Mouse (Mus musculus) liver, postnatal 0 days (tissue): ENCODE results near the gene Fbxo36. TPM values are rescaled to one million over a fixed set of nuclear protein-coding genes. Genes with fewer than 3 reads are reported as not detected.

Experiments
- ATAC-seq: fragments of 200-750 bp; cut with Nextera tagmentation; 2 replicates; pipeline ENCODE4 v1.8.0; 2017; ENCODE audit warnings: mild to moderate bottlenecking, moderate library complexity
- DNase-seq: peaks from one replicate; pipeline ENCODE4 v3.0.0-alpha.2; 2016
- H3K27ac ChIP-seq: fragments of 300-500 bp; sonication (generic); 2 replicates; pipeline ENCODE4 v1.5.1; 2014; ENCODE audit warnings: antibody characterized with exemption, moderate library complexity, mild to moderate bottlenecking, low read depth
- H3K27me3 ChIP-seq: fragments of 300-500 bp; sonication (generic); 2 replicates; pipeline ENCODE4 v1.6.1; 2014; ENCODE audit warnings: low read length, control low read depth, mixed read lengths; ENCODE audit not compliant: insufficient read depth
- H3K36me3 ChIP-seq: fragments of 300-500 bp; sonication (generic); replicated peaks from 2 replicates; pipeline ENCODE4 v1.6.1; 2014; ENCODE audit warnings: mild to moderate bottlenecking, control low read depth, low read length, moderate library complexity, mixed read lengths; ENCODE audit not compliant: insufficient read depth
- H3K4me1 ChIP-seq: fragments of 300-500 bp; sonication (generic); 2 replicates; pipeline ENCODE4 v1.6.1; 2014; ENCODE audit warnings: antibody characterized with exemption, mild to moderate bottlenecking, control low read depth; ENCODE audit not compliant: insufficient read depth
- H3K4me2 ChIP-seq: fragments of 300-500 bp; sonication (generic); 2 replicates; pipeline ENCODE4 v1.6.1; 2014; ENCODE audit warnings: low read depth, mild to moderate bottlenecking, low read length, moderate library complexity, mixed read lengths
- H3K4me3 ChIP-seq: fragments of 300-500 bp; sonication (generic); 2 replicates; pipeline ENCODE4 v1.5.1; 2014; ENCODE audit warnings: low read depth, low read length
- H3K9ac ChIP-seq: fragments of 300-500 bp; sonication (generic); replicated peaks from 2 replicates; pipeline ENCODE4 v1.6.1; 2014; ENCODE audit warnings: mild to moderate bottlenecking, moderate library complexity
- H3K9me3 ChIP-seq: fragments of 300-500 bp; sonication (generic); 2 replicates; pipeline ENCODE4 v1.6.1; 2016; ENCODE audit warnings: mild to moderate bottlenecking, control low read depth, low read length, mixed read lengths
- CTCF ChIP-seq: sonication (generic); IDR thresholded peaks from 2 replicates; pipeline ENCODE4 v1.5.1; 2016; ENCODE audit warnings: antibody characterized with exemption, low read depth
- EP300 ChIP-seq: IDR thresholded peaks from 2 replicates; pipeline ENCODE4 v1.6.1; 2016; ENCODE audit warnings: antibody characterized with exemption, low read depth, mild to moderate bottlenecking
- WGBS: fragments of 180-500 bp; shearing (Covaris S2); extraction: QIAGEN DNeasy Blood & Tissue Kit; methylation state at CpG from one replicate; pipeline ENCODE4 v1.1.7; 2014; ENCODE audit not compliant: insufficient replicate concordance; 5-methylcytosine and 5-hydroxymethylcytosine counted together
- polyA plus RNA-seq: library from polyadenylated mRNA; unstranded; fragments of >200 nt; fragmentation: Nextera tagmentation; extraction: Ambion mirVana; gene quantifications from 2 replicates; pipeline ENCODE4 v1.2.1, GENCODE M21; 2015

The Fbxo36 gene
- polyA plus RNA-seq, 1 experiment from 2014 or later, result 16.4 TPM

DNA sequence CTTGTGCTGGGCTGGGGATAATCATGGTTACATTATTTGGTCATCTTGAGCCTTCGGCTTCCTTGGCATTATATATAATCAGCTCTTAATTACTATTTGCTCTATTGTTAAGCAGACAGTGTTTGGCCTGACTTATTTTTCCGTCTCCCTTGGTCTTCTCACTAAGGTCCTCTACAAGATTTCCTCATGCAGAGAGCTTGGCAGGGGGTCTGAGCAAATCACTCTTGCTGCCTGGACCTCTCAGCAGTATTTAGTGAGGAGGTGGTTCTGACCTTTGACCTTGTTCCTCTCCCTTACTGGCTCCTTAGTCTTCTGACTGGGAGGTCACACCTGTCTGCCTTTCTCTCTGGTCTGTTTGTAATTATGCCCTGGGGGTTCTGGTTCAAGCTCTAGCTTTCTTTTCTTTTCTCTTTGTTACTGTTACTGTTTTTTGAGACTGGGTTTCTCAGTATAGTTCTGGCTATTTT is 42.5 kb downstream of the Fbxo36 start:
- Histone ChIP-seq H3K4me3 (no peak overlapping the region), H3K4me2 (no peak overlapping the region), H3K27me3 (no peaks in the 10 kb centered on the region), H3K4me1 (no peaks in the 10 kb centered on the region), H3K27ac (no peak overlapping the region), H3K9ac (no peak overlapping the region), H3K9me3 (no peaks in the 10 kb centered on the region), H3K36me3 (no peaks in the 10 kb centered on the region)
- ATAC-seq (no peak), DNase-seq (no peak)
- no peak for TF ChIP-seq CTCF
- no peak for TF ChIP-seq EP300
- WGBS, result 70% methylated on average over 2 of the region's 2 CpGs

DNA sequence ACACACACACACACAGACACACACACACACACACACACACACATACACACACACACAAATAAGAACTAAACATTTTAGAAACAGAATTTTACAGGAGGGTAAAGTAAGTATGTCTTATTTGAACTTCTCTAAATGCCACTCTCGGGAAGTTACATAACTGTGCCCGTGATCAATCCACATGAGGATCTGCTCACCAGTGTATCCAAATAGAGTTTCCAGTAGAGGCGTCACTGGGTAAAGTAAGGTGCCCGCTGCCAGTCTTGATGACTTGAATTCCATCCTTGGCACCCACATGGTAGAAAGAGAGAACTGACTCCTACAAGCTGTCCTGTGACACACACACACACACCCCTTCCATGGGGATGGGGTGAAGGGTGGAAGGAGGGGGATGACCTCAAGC is 43.3 kb downstream of the Fbxo36 start:
- Histone ChIP-seq H3K36me3 (no peaks in the 10 kb centered on the region), H3K4me3 (no peak overlapping the region), H3K27me3 (no peaks in the 10 kb centered on the region), H3K4me1 (no peaks in the 10 kb centered on the region), H3K4me2 (no peak overlapping the region), H3K27ac (no peak overlapping the region), H3K9me3 (no peaks in the 10 kb centered on the region), H3K9ac (no peak overlapping the region)
- TF ChIP-seq CTCF (no peak), EP300 (no peak)
- WGBS, result 73% methylated on average over 4 of the region's 4 CpGs
- DNase-seq, result no peak
- no peak for ATAC-seq

DNA sequence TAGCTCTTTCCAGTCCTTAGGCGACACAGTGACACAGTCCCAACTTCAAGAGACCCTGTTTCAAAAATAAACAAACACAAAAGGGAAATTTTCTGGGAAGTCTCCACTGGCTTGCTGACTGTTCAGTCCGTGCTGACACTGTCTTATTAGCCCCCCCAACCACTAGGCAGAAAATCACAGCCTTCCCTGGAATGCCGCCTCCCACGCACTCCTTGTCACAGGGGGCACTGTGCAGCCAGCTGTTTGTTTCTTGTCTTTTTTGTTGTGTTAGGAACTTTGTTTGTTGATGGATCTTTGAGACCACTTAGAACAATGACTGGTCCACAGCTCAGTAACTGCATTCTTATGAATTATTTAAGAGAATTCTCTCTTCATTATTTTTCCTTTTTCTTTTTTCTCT is 44.2 kb downstream of the Fbxo36 start:
- Histone ChIP-seq H3K4me2 (no peak overlapping the region), H3K27ac (no peak overlapping the region), H3K9ac (no peak overlapping the region), H3K4me1 (no peaks in the 10 kb centered on the region), H3K9me3 (no peaks in the 10 kb centered on the region), H3K4me3 (no peak overlapping the region), H3K27me3 (no peaks in the 10 kb centered on the region), H3K36me3 (no peaks in the 10 kb centered on the region)
- 80% methylated on average over 4 of the region's 4 CpGs for WGBS
- TF ChIP-seq CTCF, result no peak
- no peak for TF ChIP-seq EP300
- ATAC-seq (no peak), DNase-seq (no peak)

DNA sequence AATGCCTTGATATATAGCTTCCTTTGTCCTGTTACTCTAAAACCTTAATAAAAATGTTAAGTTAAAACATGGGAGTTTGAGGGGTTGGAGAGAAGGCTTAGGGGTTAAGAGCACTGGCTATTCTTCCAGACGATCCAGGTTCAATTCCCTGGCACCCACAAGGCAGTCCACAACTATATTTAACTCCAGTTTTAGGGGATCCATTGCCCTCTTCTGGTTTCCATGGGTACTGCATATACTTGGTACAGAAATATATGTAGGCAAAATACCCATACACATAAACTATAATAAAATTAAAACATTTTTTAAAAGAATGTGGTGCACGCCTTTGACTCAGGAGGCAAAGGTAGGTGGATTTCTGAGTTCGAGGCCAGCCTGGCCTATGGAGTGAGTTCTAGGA is 45.5 kb downstream of the Fbxo36 start:
- TF ChIP-seq CTCF (peak; percentile 50), EP300 (no peak)
- H3K4me3 ChIP-seq, result no peak overlapping the region
- no peak for DNase-seq
- H3K36me3 ChIP-seq, result no peaks in the 10 kb centered on the region
- no peaks in the 10 kb centered on the region for H3K27me3 ChIP-seq
- H3K9me3 ChIP-seq, result no peaks in the 10 kb centered on the region
- no peaks in the 10 kb centered on the region for H3K4me1 ChIP-seq
- H3K4me2 ChIP-seq, result no peak overlapping the region
- no peak overlapping the region for H3K9ac ChIP-seq
- ATAC-seq, result no peak
- 68% methylated on average over 3 of the region's 3 CpGs for WGBS
- no peak overlapping the region for H3K27ac ChIP-seq

DNA sequence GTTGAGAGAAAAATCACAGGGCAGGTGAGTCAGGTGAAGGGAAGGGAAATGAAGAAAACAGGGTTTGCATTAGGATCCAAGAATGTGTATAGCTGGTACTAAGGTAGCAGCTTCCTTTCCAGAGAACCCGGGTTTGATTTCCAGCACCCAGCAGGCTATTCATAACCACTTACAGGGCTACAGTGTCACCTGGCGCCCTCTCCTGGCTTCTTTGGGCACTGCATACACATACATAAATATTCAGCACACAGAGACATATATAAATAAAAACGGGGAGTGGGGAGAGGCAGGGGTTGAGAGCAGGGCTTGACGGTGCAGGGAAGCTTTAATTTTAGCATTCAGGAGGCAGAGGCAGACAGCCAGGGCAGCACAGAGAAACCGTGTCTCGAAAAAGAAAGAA is 46.3 kb downstream of the Fbxo36 start:
- no peak overlapping the region for H3K4me3 ChIP-seq
- ATAC-seq, result no peak
- no peaks in the 10 kb centered on the region for H3K4me1 ChIP-seq
- no peaks in the 10 kb centered on the region for H3K36me3 ChIP-seq
- 87% methylated on average over 6 of the region's 6 CpGs for WGBS
- no peak overlapping the region for H3K27ac ChIP-seq
- no peaks in the 10 kb centered on the region for H3K27me3 ChIP-seq
- H3K9ac ChIP-seq, result no peak overlapping the region
- peak; percentile 52 for TF ChIP-seq CTCF
- no peak for TF ChIP-seq EP300
- DNase-seq, result peak; percentile 24
- H3K4me2 ChIP-seq, result no peak overlapping the region
- H3K9me3 ChIP-seq, result no peaks in the 10 kb centered on the region

DNA sequence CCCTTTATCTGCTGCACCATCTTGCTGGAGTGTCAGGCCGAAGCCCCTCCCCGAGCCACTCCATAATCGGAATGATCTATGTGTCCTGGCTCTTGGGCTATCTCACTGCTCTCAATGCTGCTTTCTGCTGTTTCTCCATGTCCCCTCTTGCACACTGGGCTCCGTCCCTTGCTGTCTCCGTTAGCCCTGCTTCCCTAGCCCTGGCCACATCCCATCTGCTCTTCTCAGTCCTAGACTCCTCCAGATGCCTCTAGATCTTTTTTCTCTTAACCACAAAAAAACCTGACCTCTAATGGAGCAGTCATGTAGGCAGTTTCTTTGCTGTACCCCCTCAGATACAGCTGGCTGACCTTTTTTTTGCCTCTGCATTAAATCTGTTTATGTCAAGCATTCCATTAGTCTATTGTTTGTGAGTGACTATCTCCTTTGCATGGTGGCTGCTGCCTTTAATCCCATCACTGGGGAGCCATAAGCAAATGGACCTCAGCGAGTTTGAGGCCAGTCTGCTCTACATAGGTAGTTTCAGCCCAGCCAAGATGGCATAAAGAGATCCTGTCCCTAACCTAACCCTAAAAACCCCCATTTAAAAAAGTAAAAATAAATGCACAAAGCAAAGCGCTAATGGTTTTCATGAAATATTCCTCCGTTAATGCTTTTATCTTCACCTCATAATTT is 49.8 kb downstream of the Fbxo36 start:
- H3K27me3 ChIP-seq, result no peaks in the 10 kb centered on the region
- H3K9me3 ChIP-seq, result no peaks in the 10 kb centered on the region
- 81% methylated on average over 8 of the region's 8 CpGs for WGBS
- ATAC-seq (no peak), DNase-seq (no peak)
- no peak overlapping the region for H3K9ac ChIP-seq
- H3K36me3 ChIP-seq, result no peaks in the 10 kb centered on the region
- no peak overlapping the region for H3K4me2 ChIP-seq
- no peak for TF ChIP-seq EP300
- TF ChIP-seq CTCF, result no peak
- no peak overlapping the region for H3K4me3 ChIP-seq
- no peaks in the 10 kb centered on the region for H3K4me1 ChIP-seq
- H3K27ac ChIP-seq, result no peak overlapping the region
